Mouse (Mus musculus): ENCODE data around the gene Crybg3. TPM values are rescaled to one million over a fixed set of nuclear protein-coding genes. Genes with fewer than 3 reads are reported as not detected.

Crybg3 gene
- polyA plus RNA-seq, 1 experiment from 2014 or later: 12.7 TPM

DNA sequence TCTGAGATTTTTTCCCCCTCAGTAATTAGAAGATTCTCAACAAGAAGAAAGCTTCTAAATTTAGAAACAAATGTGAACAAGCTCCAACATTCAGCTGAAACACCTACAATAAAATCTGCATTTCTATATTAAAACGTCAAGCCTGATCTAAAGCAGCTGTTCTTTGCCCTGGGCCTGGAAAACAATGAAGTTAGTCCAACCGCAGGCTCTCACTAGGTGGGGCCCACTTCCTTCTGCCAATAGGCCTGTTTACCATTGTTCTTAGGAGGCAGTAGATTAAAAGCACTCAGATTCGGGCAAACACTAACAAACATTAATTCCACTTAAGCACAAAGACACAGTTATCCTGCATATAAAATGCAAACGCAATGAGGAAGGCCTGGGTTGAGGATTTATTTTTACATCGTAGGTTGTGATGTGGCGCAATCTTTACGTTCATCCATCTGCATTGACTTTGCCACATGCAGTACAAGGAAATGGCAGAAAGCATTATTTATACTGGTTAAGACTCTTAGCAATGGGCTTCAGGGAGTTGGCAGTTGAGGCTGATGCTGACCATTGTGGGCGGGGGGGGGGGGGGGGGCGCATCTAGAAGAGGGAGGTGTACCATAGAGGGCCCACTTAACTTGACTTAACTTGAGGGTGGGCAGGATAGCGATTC, 32.9 kb downstream of the Crybg3 start:
- ATAC-seq (ENCODE audit: low FRiP score, low TSS enrichment): no peak
- peak overlapping the region; percentile 73; the same call in 1 of the 2 replicates for H3K27ac ChIP-seq (ENCODE audit: low read depth, low read length)
- 62% methylated on average over 9 of the region's 10 CpGs for WGBS

GRCm38 (mm10) chr16:59566437-59566836, 34.3 kb downstream of the Crybg3 start:
- no peak overlapping the region for H3K4me2 ChIP-seq (replicated peaks; ENCODE audit: low read depth, low read length)
- no peaks in the 10 kb centered on the region for H3K9me3 ChIP-seq (ENCODE audit: control insufficient read depth, low read length)
- no peak overlapping the region for H3K4me3 ChIP-seq (ENCODE audit: low read length)
- no peak overlapping the region for H3K27ac ChIP-seq (ENCODE audit: low read depth, low read length)
- 93% methylated on average over 4 of the region's 4 CpGs for WGBS
- ATAC-seq (ENCODE audit: low FRiP score, low TSS enrichment): no peak
- H3K4me1 ChIP-seq (ENCODE audit: control insufficient read depth, insufficient read depth, low read length): 0 out of 2 replicates have a peak, but pooled peaks cover 11% of the 10 kb centered on the region
- no peaks in the 10 kb centered on the region for H3K36me3 ChIP-seq (ENCODE audit: control insufficient read depth, insufficient read depth, low read length)
- H3K27me3 ChIP-seq (ENCODE audit: control insufficient read depth, insufficient read depth, low read length): no peaks in the 10 kb centered on the region
- no peak overlapping the region for H3K9ac ChIP-seq (ENCODE audit: low read depth, low read length)

More for the DNA sequence above, 32.9 kb downstream of the Crybg3 start:
- Histone ChIP-seq H3K4me2 (replicated peaks; ENCODE audit: low read depth, low read length) (no peak overlapping the region), H3K4me3 (ENCODE audit: low read length) (no peak overlapping the region), H3K4me1 (ENCODE audit: control insufficient read depth, insufficient read depth, low read length) (0 out of 2 replicates have a peak, but pooled peaks cover 11% of the 10 kb centered on the region), H3K9ac (ENCODE audit: low read depth, low read length) (no peak overlapping the region), H3K27me3 (ENCODE audit: control insufficient read depth, insufficient read depth, low read length) (no peaks in the 10 kb centered on the region), H3K9me3 (ENCODE audit: control insufficient read depth, low read length) (no peaks in the 10 kb centered on the region), H3K36me3 (ENCODE audit: control insufficient read depth, insufficient read depth, low read length) (no peaks in the 10 kb centered on the region)

- 78% methylated on average over 2 of the region's 2 CpGs for WGBS
- Histone ChIP-seq H3K36me3 (ENCODE audit: control insufficient read depth, insufficient read depth, low read length) (no peaks in the 10 kb centered on the region; the same call in 1 of the 2 replicates), H3K4me2 (replicated peaks; ENCODE audit: low read depth, low read length) (no peak overlapping the region), H3K4me1 (ENCODE audit: control insufficient read depth, insufficient read depth, low read length) (0 out of 2 replicates have a peak, but pooled peaks cover 11% of the 10 kb centered on the region), H3K9me3 (ENCODE audit: control insufficient read depth, low read length) (no peaks in the 10 kb centered on the region), H3K9ac (ENCODE audit: low read depth, low read length) (no peak overlapping the region), H3K27me3 (ENCODE audit: control insufficient read depth, insufficient read depth, low read length) (no peaks in the 10 kb centered on the region), H3K4me3 (ENCODE audit: low read length) (no peak overlapping the region), H3K27ac (ENCODE audit: low read depth, low read length) (no peak overlapping the region)
- ATAC-seq (ENCODE audit: low FRiP score, low TSS enrichment): no peak
Observed at GRCm38 (mm10) chr16:59565631-59566030, 35.1 kb downstream of the Crybg3 start.

DNA sequence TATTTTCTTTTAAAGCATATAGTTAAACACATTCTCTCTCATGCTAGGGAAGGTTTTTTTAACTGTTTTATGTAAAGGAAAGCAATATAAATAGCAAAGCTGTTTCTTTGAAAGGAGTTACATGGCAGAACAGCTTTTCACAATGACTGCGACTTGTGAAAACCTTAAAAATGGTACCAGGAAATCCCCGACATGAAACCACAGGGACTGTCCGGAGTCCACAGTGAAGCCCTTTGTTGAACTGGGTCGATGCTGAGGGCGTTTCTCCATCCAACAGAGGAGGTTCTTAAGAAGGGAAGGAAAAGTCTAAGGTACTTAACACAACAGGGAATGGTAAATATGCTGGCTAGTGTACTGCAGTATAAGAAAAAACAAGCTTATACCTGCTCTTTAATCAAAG, 36.8 kb downstream of the Crybg3 start:
- 87% methylated on average over 5 of the region's 5 CpGs for WGBS

GRCm38 (mm10) chr16:59559300-59560200, 41.2 kb downstream of the Crybg3 start:
- Histone ChIP-seq H3K4me3 (ENCODE audit: low read length) (no peak overlapping the region), H3K9ac (ENCODE audit: low read depth, low read length) (no peak overlapping the region), H3K4me1 (ENCODE audit: control insufficient read depth, insufficient read depth, low read length) (no peaks in the 10 kb centered on the region), H3K27me3 (ENCODE audit: control insufficient read depth, insufficient read depth, low read length) (no peaks in the 10 kb centered on the region), H3K9me3 (ENCODE audit: control insufficient read depth, low read length) (no peaks in the 10 kb centered on the region), H3K4me2 (replicated peaks; ENCODE audit: low read depth, low read length) (no peak overlapping the region), H3K27ac (ENCODE audit: low read depth, low read length) (no peak overlapping the region), H3K36me3 (ENCODE audit: control insufficient read depth, insufficient read depth, low read length) (peaks cover 3% of the 10 kb centered on the region; the same call in 1 of the 2 replicates)
- 45% methylated on average over 22 of the region's 22 CpGs for WGBS
- ATAC-seq (ENCODE audit: low FRiP score, low TSS enrichment): peak; percentile 77

More for the DNA sequence above, 36.8 kb downstream of the Crybg3 start:
- Histone ChIP-seq H3K9ac (ENCODE audit: low read depth, low read length) (no peak overlapping the region), H3K27me3 (ENCODE audit: control insufficient read depth, insufficient read depth, low read length) (no peaks in the 10 kb centered on the region), H3K4me2 (replicated peaks; ENCODE audit: low read depth, low read length) (no peak overlapping the region), H3K9me3 (ENCODE audit: control insufficient read depth, low read length) (no peaks in the 10 kb centered on the region), H3K4me1 (ENCODE audit: control insufficient read depth, insufficient read depth, low read length) (0 out of 2 replicates have a peak, but pooled peaks cover 11% of the 10 kb centered on the region), H3K27ac (ENCODE audit: low read depth, low read length) (no peak overlapping the region), H3K36me3 (ENCODE audit: control insufficient read depth, insufficient read depth, low read length) (no peaks in the 10 kb centered on the region; the same call in 1 of the 2 replicates), H3K4me3 (ENCODE audit: low read length) (no peak overlapping the region)
- no peak for ATAC-seq (ENCODE audit: low FRiP score, low TSS enrichment)

DNA sequence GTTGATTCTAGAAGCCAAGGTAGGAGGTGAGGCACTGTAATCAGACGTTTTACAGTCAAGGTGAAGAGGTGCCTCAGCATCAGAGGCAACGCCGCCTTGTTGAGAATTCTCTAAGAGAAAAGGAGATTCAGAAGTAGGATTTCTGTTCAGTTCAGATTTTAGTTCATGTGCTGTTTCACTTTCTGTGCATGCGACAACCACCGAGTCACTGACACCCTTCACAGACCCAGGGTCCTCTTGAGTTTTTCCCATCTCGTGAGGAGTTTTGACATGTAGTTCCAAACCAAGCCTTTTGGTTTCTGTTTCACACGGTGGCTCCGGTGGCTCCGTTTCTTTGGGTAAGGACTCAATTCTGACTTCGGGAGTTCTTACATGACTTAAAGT, 41.9 kb downstream of the Crybg3 start:
- no peak overlapping the region for H3K4me2 ChIP-seq (replicated peaks; ENCODE audit: low read depth, low read length)
- no peaks in the 10 kb centered on the region for H3K9me3 ChIP-seq (ENCODE audit: control insufficient read depth, low read length)
- H3K9ac ChIP-seq (ENCODE audit: low read depth, low read length): no peak overlapping the region
- H3K4me1 ChIP-seq (ENCODE audit: control insufficient read depth, insufficient read depth, low read length): no peaks in the 10 kb centered on the region
- no peak for ATAC-seq (ENCODE audit: low FRiP score, low TSS enrichment)
- peaks cover 3% of the 10 kb centered on the region; the same call in 1 of the 2 replicates for H3K36me3 ChIP-seq (ENCODE audit: control insufficient read depth, insufficient read depth, low read length)
- no peak overlapping the region for H3K27ac ChIP-seq (ENCODE audit: low read depth, low read length)
- H3K27me3 ChIP-seq (ENCODE audit: control insufficient read depth, insufficient read depth, low read length): no peaks in the 10 kb centered on the region
- WGBS: 78% methylated on average over 10 of the region's 10 CpGs
- H3K4me3 ChIP-seq (ENCODE audit: low read length): no peak overlapping the region

DNA sequence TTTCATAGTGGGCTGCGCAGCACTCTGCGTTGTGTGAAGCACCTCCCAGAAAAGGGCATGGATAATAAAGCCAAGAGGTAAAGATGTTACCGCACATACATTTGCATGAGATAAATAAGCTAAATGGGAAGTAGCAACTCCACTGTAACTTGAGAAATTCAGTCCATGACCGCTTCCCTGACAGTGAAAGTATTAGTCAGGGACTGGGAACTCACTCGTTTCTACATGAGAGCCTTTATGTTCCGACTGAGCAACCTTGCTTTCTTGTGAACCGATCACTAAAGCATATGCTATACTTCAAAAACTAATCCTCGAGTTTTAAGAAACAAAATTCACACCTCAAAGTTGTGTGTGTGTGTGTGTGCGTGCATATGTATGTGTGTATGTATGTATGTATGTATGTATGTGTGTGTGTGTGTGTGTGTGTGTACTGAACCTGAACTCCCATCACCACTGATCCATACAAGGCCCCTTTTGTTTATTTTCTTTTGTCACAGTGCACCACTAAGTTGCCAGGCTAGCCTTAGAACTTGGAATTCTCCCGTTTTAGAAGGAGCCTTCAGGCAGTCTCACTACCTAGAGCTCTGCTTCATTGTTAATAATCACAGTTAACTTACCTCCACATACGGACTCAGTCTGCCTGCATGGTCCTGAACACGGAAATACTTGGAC, 47.2 kb downstream of the Crybg3 start:
- WGBS: 59% methylated on average over 12 of the region's 12 CpGs
- Histone ChIP-seq H3K4me1 (ENCODE audit: control insufficient read depth, insufficient read depth, low read length) (0 out of 2 replicates have a peak, but pooled peaks cover 2% of the 10 kb centered on the region), H3K27ac (ENCODE audit: low read depth, low read length) (no peak overlapping the region), H3K4me3 (ENCODE audit: low read length) (no peak overlapping the region), H3K9me3 (ENCODE audit: control insufficient read depth, low read length) (no peaks in the 10 kb centered on the region), H3K9ac (ENCODE audit: low read depth, low read length) (no peak overlapping the region), H3K36me3 (ENCODE audit: control insufficient read depth, insufficient read depth, low read length) (0 out of 2 replicates have a peak, but pooled peaks cover 2% of the 10 kb centered on the region), H3K27me3 (ENCODE audit: control insufficient read depth, insufficient read depth, low read length) (no peaks in the 10 kb centered on the region), H3K4me2 (replicated peaks; ENCODE audit: low read depth, low read length) (no peak overlapping the region)
- peak; percentile 46; the same call in 1 of the 2 replicates for ATAC-seq (ENCODE audit: low FRiP score, low TSS enrichment)

DNA sequence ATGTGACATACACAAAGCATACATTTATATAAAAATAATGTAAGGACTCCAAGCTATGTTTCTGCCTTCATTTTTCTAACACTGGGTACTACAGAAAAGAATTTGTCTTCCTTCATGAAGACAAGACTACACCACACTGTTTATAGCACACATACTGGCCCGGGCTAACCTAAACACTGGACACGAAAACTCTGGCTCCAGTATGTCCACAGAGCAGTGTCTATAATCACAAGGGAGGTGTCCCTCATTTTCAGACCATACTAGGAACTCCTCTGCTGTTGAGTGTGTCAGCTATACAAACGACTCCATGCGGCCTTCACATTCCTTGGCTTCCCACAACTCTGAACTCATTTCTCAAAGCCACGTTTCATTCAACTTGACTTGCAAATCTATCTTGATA, 49.3 kb downstream of the Crybg3 start:
- Histone ChIP-seq H3K27ac (ENCODE audit: low read depth, low read length) (no peak overlapping the region), H3K4me3 (ENCODE audit: low read length) (no peak overlapping the region), H3K27me3 (ENCODE audit: control insufficient read depth, insufficient read depth, low read length) (no peaks in the 10 kb centered on the region), H3K4me1 (ENCODE audit: control insufficient read depth, insufficient read depth, low read length) (peaks cover 8% of the 10 kb centered on the region; the same call in 1 of the 2 replicates), H3K4me2 (replicated peaks; ENCODE audit: low read depth, low read length) (no peak overlapping the region), H3K9ac (ENCODE audit: low read depth, low read length) (no peak overlapping the region), H3K9me3 (ENCODE audit: control insufficient read depth, low read length) (no peaks in the 10 kb centered on the region), H3K36me3 (ENCODE audit: control insufficient read depth, insufficient read depth, low read length) (no peaks in the 10 kb centered on the region)
- no peak for ATAC-seq (ENCODE audit: low FRiP score, low TSS enrichment)
- 69% methylated on average over 5 of the region's 5 CpGs for WGBS

All from kidney, embryonic 14.5 days (tissue).